ENCODE assay signal across 26 mouse cellular contexts in the genomic region with DNA sequence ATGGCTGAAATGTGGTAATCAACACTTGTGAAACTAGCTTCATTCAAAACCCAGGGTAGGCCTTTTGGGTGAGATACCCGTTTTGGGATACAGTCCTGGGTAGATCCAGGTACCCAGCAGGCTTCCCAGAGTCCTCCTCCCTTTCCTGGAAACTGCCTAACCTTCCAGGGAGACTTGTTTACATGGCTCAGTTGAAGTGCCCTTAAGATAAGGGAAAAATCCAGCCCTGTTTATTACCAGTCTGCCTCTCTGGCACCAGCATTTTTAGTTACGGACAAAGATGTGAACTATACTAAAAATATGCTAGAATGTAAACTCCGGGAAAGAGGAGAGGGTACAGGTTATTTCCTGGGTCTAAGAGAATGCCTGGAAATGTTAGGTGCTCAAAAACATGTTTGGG.
DNase-seq lines count a peak whose midpoint lies in the region; ATAC-seq and TF ChIP-seq lines count a peak whose summit lies in the region.
"Had no signal": no experiment of that assay in that cellular context is flagged by ENCODE, and none has a peak within 500 bp of the region (broad histone marks: within the 10 kb centered on the region; RNA-seq: fewer than 3 reads in every experiment).

No protein-coding gene starts in this region.

- peak overlapping the region; percentile 36; the same call in 1 of the 2 replicates for H3K4me2 ChIP-seq in heart, embryonic 13.5 days
- peak overlapping the region; percentile 32 for H3K4me2 ChIP-seq in heart, embryonic 16.5 days (ENCODE audit: low read depth, low read length)
- H3K4me2 ChIP-seq in lung, postnatal 0 days (replicated peaks; ENCODE audit: low read depth, low read length), result no peak overlapping the region
- no peak overlapping the region for H3K4me2 ChIP-seq in kidney, embryonic 16.5 days (replicated peaks; ENCODE audit: low read depth, low read length)
- H3K4me2 ChIP-seq: embryonic facial prominence, embryonic 13.5 days; forebrain, embryonic 13.5 days; hindbrain, embryonic 15.5 days; limb, embryonic 13.5 days; liver, embryonic 13.5 days; lung, embryonic 15.5 days; midbrain, embryonic 13.5 days had no signal

- no peak for ATAC-seq in heart, embryonic 13.5 days (ENCODE audit: extremely low read depth, insufficient number of reproducible peaks, low FRiP score, low TSS enrichment)
- ATAC-seq in heart, embryonic 16.5 days (replicated peaks; ENCODE audit: extremely low read depth, insufficient read depth, low FRiP score), result no peak
- ATAC-seq in lung, postnatal 0 days, result peak; percentile 85
- no peak for ATAC-seq in kidney, embryonic 16.5 days (ENCODE audit: low FRiP score, low TSS enrichment)
- ATAC-seq: forebrain, embryonic 13.5 days; midbrain, embryonic 13.5 days had no signal

- TF ChIP-seq EP300 in lung, postnatal 0 days (IDR thresholded peaks at IDR 0.05), result peak; percentile 99

- no peak for TF ChIP-seq CTCF in lung, postnatal 0 days (IDR thresholded peaks at IDR 0.05)

- no peak for DNase-seq in heart, postnatal 36 days
- peak; percentile 76 for DNase-seq in lung, postnatal 0 days (ENCODE audit: low spot score)
- DNase-seq in yolk sac, embryonic 10.5 days (ENCODE audit: low spot score), result peak; percentile 80
- no peak for DNase-seq in embryo, embryonic 11 days
- DNase-seq: adrenal gland, adult 2 months; B cell, adult 2 months; cerebellum, adult 11-12 months; cerebellum, postnatal 14 days; gastrocnemius, postnatal 36 days; kidney, postnatal 36 days; liver, embryonic 13.5 days; right cerebral cortex, postnatal 25 days had no signal

- no peak overlapping the region for H3K4me3 ChIP-seq in heart, embryonic 13.5 days
- peak overlapping the region; percentile 5; the same call in 1 of the 2 replicates for H3K4me3 ChIP-seq in heart, embryonic 16.5 days (ENCODE audit: low read length)
- H3K4me3 ChIP-seq in lung, postnatal 0 days (ENCODE audit: low read depth, low read length), result no peak overlapping the region
- H3K4me3 ChIP-seq in kidney, embryonic 16.5 days (ENCODE audit: low read length), result no peak overlapping the region
- H3K4me3 ChIP-seq: embryonic facial prominence, embryonic 13.5 days; erythroblast, embryonic 14.5 days; forebrain, embryonic 13.5 days; hindbrain, embryonic 15.5 days; limb, embryonic 13.5 days; liver, embryonic 13.5 days; lung, embryonic 15.5 days; megakaryocyte, embryonic 14.5 days; midbrain, embryonic 13.5 days had no signal

- no peaks in the 10 kb centered on the region for H3K27me3 ChIP-seq in heart, embryonic 13.5 days (replicated peaks)
- H3K27me3 ChIP-seq in heart, embryonic 16.5 days (ENCODE audit: control insufficient read depth, insufficient read depth, low read length), result no peaks in the 10 kb centered on the region
- no peaks in the 10 kb centered on the region for H3K27me3 ChIP-seq in lung, postnatal 0 days (replicated peaks; ENCODE audit: insufficient read depth, low read length)
- no peaks in the 10 kb centered on the region for H3K27me3 ChIP-seq in kidney, embryonic 16.5 days (ENCODE audit: insufficient read depth, low read length)
- H3K27me3 ChIP-seq: CH12.LX; embryonic facial prominence, embryonic 13.5 days; forebrain, embryonic 13.5 days; hindbrain, embryonic 15.5 days; limb, embryonic 13.5 days; liver, embryonic 13.5 days; lung, embryonic 15.5 days; megakaryocyte, embryonic 14.5 days; midbrain, embryonic 13.5 days; Patski had no signal

- intact Hi-C loops in heart, postnatal 36 days (cut with DNase I), result no loop called here

- peak overlapping the region; percentile 64 for H3K27ac ChIP-seq in heart, embryonic 13.5 days (replicated peaks)
- peak overlapping the region; percentile 66 for H3K27ac ChIP-seq in heart, embryonic 16.5 days (ENCODE audit: low read length)
- H3K27ac ChIP-seq in lung, postnatal 0 days (ENCODE audit: low read length), result no peak overlapping the region
- H3K27ac ChIP-seq in kidney, embryonic 16.5 days (ENCODE audit: low read length), result no peak overlapping the region
- H3K27ac ChIP-seq: embryonic facial prominence, embryonic 13.5 days; forebrain, embryonic 13.5 days; hindbrain, embryonic 15.5 days; limb, embryonic 13.5 days; liver, embryonic 13.5 days; midbrain, embryonic 13.5 days had no signal

- WGBS in heart, embryonic 13.5 days, result 15% methylated on average over 3 of the region's 3 CpGs
- WGBS in heart, embryonic 16.5 days, result 18% methylated on average over 3 of the region's 3 CpGs
- 16% methylated on average over 3 of the region's 3 CpGs for WGBS in lung, postnatal 0 days
- 68% methylated on average over 3 of the region's 3 CpGs for WGBS in kidney, embryonic 16.5 days

- no peak overlapping the region for H3K9ac ChIP-seq in heart, embryonic 13.5 days
- 0 out of 2 replicates have a peak overlapping the region, but pooled peaks have one; percentile 47 for H3K9ac ChIP-seq in heart, embryonic 16.5 days (ENCODE audit: low read length)
- H3K9ac ChIP-seq in lung, postnatal 0 days (replicated peaks; ENCODE audit: low read depth), result no peak overlapping the region
- H3K9ac ChIP-seq in kidney, embryonic 16.5 days (replicated peaks; ENCODE audit: low read length), result no peak overlapping the region
- H3K9ac ChIP-seq: embryonic facial prominence, embryonic 13.5 days; forebrain, embryonic 13.5 days; hindbrain, embryonic 15.5 days; limb, embryonic 13.5 days; liver, embryonic 13.5 days; lung, embryonic 15.5 days; midbrain, embryonic 13.5 days had no signal

- peaks cover 2% of the 10 kb centered on the region; the same call in 1 of the 2 replicates for H3K9me3 ChIP-seq in heart, embryonic 13.5 days
- no peaks in the 10 kb centered on the region; the same call in 1 of the 2 replicates for H3K9me3 ChIP-seq in heart, embryonic 16.5 days (replicated peaks; ENCODE audit: control insufficient read depth, low read length)
- H3K9me3 ChIP-seq in lung, postnatal 0 days (ENCODE audit: low read length), result no peaks in the 10 kb centered on the region
- peaks cover 4% of the 10 kb centered on the region; the same call in 1 of the 2 replicates for H3K9me3 ChIP-seq in kidney, embryonic 16.5 days (ENCODE audit: low read length)
- H3K9me3 ChIP-seq: embryonic facial prominence, embryonic 13.5 days; forebrain, embryonic 13.5 days; G1E; hindbrain, embryonic 15.5 days; limb, embryonic 13.5 days; lung, embryonic 15.5 days; midbrain, embryonic 13.5 days had no signal

- peaks cover 25% of the 10 kb centered on the region for H3K4me1 ChIP-seq in heart, embryonic 13.5 days
- H3K4me1 ChIP-seq in heart, embryonic 16.5 days (ENCODE audit: control insufficient read depth, insufficient read depth, low read length), result peaks cover 12% of the 10 kb centered on the region
- no peaks in the 10 kb centered on the region for H3K4me1 ChIP-seq in lung, postnatal 0 days (ENCODE audit: insufficient read depth, low read depth, low read length)
- no peaks in the 10 kb centered on the region for H3K4me1 ChIP-seq in kidney, embryonic 16.5 days (ENCODE audit: insufficient read depth, low read length)
- H3K4me1 ChIP-seq: embryonic facial prominence, embryonic 13.5 days; forebrain, embryonic 13.5 days; hindbrain, embryonic 15.5 days; limb, embryonic 13.5 days; liver, embryonic 13.5 days; lung, embryonic 15.5 days; megakaryocyte, embryonic 14.5 days; midbrain, embryonic 13.5 days had no signal

- no peaks in the 10 kb centered on the region for H3K36me3 ChIP-seq in heart, embryonic 13.5 days
- H3K36me3 ChIP-seq in heart, embryonic 16.5 days (ENCODE audit: control insufficient read depth, insufficient read depth), result no peaks in the 10 kb centered on the region
- no peaks in the 10 kb centered on the region for H3K36me3 ChIP-seq in lung, postnatal 0 days (ENCODE audit: insufficient read depth, low read length)
- no peaks in the 10 kb centered on the region for H3K36me3 ChIP-seq in kidney, embryonic 16.5 days (ENCODE audit: insufficient read depth, low read length)
- H3K36me3 ChIP-seq: embryonic facial prominence, embryonic 13.5 days; G1E; hindbrain, embryonic 15.5 days; limb, embryonic 13.5 days; liver, embryonic 13.5 days; lung, embryonic 15.5 days; midbrain, embryonic 13.5 days had no signal

Comparison
In these comparisons a context has a peak if more than half of its experiments do, and no peak if none do; other contexts are left out.
1. H3K27ac ChIP-seq: peak in heart, embryonic 13.5 days (single experiment) and heart, embryonic 16.5 days (single experiment); none in lung, postnatal 0 days (single experiment) and kidney, embryonic 16.5 days (single experiment).
2. H3K4me2 ChIP-seq: peak in heart, embryonic 13.5 days (single experiment) and heart, embryonic 16.5 days (single experiment); none in lung, postnatal 0 days (single experiment) and kidney, embryonic 16.5 days (single experiment).
3. DNase-seq: peak in lung, postnatal 0 days (single experiment) and yolk sac, embryonic 10.5 days (single experiment); none in heart, postnatal 36 days (0 of 2) and embryo, embryonic 11 days (single experiment).